Mouse (Mus musculus): ENCODE measurements at regions not wholly inside any gene's neighbourhood (a gene's known extent, or its start where the extent isn't known, plus 50 kb on each side); places are given as distances from the start of the nearest gene placed in this dataset.
A peak's percentile ranks its signal among the peaks of the same experiment; 100 is the strongest.

DNA sequence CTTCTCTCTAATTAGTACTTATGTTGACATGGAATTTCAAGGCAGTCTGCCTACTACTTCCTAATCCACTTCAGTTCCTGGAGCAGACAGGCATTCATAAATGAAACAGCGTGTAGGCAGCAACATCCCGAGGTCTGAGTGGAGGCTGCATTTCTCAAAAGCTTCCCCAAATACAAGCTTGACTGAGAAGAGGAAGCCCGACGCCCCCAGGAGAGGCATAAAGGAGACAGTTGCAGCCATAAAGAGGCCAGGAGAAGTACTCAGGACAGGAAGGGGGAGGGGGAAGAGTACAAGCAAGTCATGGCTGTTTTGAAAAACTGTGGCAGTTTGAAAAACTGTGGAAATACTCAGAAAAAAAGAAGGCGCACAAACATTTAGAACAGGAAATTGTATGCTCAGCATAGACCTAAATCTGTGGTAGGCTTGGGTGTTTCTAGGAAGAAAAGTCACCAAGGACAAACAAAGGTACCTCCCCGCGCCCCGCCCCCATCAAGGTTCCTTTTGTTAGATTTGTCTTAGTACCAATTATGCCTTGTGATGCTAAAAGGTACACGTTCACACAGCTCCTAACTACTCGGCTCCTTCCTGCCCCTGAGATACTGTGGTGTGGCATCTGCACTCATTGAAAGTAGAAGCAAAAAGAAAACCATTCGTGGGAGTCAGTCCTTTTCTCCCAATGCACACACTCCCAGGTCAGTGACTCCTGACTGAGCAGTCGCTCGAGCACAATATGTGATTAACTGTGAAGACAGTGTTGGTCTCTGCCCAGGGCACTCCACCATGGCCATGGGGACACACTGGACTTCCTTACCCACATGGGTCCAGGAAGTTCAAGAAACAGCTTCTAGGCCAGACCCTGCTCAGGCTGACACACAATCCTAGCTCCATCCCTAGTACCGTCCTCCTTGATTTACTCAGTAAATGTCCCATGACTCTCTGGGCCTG is 89.7 kb upstream of the Intu start:
- Histone ChIP-seq H3K27ac (ENCODE audit: low read length) (no peak overlapping the region), H3K4me1 (ENCODE audit: control insufficient read depth, insufficient read depth, low read length) (peaks cover 3% of the 10 kb centered on the region; the same call in 1 of the 2 replicates), H3K36me3 (ENCODE audit: control insufficient read depth, insufficient read depth) (no peaks in the 10 kb centered on the region), H3K9ac (ENCODE audit: low read length) (no peak overlapping the region), H3K9me3 (replicated peaks; ENCODE audit: control insufficient read depth, low read length) (no peaks in the 10 kb centered on the region), H3K4me2 (ENCODE audit: low read depth, low read length) (peak overlapping the region; percentile 15; the same call in 1 of the 2 replicates), H3K4me3 (ENCODE audit: low read length) (no peak overlapping the region), H3K27me3 (ENCODE audit: control insufficient read depth, insufficient read depth, low read length) (no peaks in the 10 kb centered on the region)
- 62% methylated on average over 14 of the region's 14 CpGs for WGBS
- ATAC-seq (replicated peaks; ENCODE audit: extremely low read depth, insufficient read depth, low FRiP score) = no peak

DNA sequence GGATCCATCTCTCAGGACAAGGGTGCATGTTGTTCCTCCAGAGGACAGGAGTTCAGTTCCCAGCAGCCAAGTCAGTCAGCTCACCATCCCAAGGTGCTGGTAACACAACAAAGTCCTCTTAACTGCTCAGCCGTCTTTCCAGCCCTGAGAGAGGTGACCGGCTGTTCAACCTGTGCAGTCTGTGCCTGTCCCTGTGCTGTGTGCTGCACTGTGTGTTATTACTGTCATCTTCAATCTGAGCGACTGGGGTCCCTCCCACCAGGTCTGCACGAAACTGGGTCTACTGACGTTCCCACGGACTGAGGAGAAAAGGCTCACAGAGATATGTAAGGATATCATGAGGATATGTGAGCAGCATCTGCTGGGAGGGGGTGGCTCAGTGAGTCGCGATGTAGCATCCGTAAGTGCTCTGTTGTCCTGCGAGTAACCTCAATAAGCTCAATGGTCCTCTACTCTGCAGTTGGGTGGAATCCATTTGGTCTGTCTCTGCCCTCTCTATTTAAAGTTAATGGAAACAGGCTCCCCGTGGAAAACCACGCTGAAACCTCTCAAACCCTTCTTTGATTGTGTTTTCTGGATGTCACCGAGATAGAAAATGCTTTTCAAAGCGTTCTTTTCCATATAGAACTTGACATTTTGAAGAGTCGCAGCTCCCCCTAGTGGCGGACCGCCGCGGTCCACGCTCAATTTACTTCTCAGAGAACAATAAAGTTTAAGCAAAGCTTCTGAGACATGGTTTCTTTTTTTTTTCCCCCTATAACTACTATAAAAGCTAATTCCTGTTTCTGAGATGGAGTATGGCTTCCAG is 87.1 kb upstream of the Intu start:
- 27% methylated on average over 20 of the region's 20 CpGs for WGBS
- Histone ChIP-seq H3K27ac (ENCODE audit: low read length) (no peak overlapping the region), H3K4me1 (ENCODE audit: control insufficient read depth, insufficient read depth, low read length) (peaks cover 3% of the 10 kb centered on the region; the same call in 1 of the 2 replicates), H3K4me3 (ENCODE audit: low read length) (no peak overlapping the region), H3K27me3 (ENCODE audit: control insufficient read depth, insufficient read depth, low read length) (no peaks in the 10 kb centered on the region), H3K4me2 (ENCODE audit: low read depth, low read length) (peak overlapping the region; percentile 31; the same call in 1 of the 2 replicates), H3K36me3 (ENCODE audit: control insufficient read depth, insufficient read depth) (no peaks in the 10 kb centered on the region), H3K9ac (ENCODE audit: low read length) (no peak overlapping the region), H3K9me3 (replicated peaks; ENCODE audit: control insufficient read depth, low read length) (no peaks in the 10 kb centered on the region)
- no peak for ATAC-seq (replicated peaks; ENCODE audit: extremely low read depth, insufficient read depth, low FRiP score)

DNA sequence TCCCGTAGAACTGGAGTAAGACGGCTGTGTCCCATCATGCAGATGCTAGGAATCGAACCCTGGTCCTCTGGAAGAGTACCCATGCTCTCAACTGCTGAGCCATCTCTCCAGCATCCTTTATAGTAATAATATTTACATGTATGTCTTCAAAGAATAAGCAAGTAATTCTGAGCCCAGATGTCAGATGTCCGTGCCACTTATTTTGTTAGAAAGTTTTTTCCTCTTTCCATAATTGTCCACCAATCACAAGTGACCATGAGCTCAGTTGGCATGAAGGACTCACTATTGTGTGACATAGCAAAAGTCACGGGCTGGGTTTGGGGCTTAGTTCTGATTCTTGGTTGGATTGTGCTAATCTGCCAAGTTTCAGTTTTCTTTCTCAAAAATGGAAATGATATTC is 78.1 kb upstream of the Intu start:
- Histone ChIP-seq H3K27me3 (ENCODE audit: control insufficient read depth, insufficient read depth, low read length) (no peaks in the 10 kb centered on the region), H3K4me3 (ENCODE audit: low read length) (no peak overlapping the region), H3K4me2 (ENCODE audit: low read depth, low read length) (no peak overlapping the region), H3K4me1 (ENCODE audit: control insufficient read depth, insufficient read depth, low read length) (peaks cover 10% of the 10 kb centered on the region), H3K9ac (ENCODE audit: low read length) (no peak overlapping the region), H3K9me3 (replicated peaks; ENCODE audit: control insufficient read depth, low read length) (no peaks in the 10 kb centered on the region), H3K27ac (ENCODE audit: low read length) (peak overlapping the region; percentile 78), H3K36me3 (ENCODE audit: control insufficient read depth, insufficient read depth) (no peaks in the 10 kb centered on the region)
- WGBS = 62% methylated on average over 5 of the region's 5 CpGs
- ATAC-seq (replicated peaks; ENCODE audit: extremely low read depth, insufficient read depth, low FRiP score) = no peak

DNA sequence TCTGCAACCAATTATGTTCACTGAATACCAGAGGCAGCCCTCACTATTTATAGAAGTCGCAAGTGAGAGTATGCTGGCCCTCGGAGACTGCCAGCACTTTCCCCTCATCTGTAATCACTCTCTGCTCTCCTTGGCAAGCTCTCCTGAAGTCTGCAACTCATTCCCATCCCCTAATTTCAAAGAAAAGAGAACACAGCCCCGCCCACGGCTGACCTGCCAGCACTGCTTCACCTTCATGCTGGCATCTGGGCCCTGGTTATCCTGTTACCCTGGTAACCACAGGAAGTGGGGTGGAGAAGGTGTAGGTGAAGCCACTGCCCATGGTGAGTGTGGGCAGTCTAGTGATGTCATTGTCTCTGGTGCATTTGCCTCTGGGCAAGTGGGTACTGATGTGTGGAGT is 77.5 kb upstream of the Intu start:
- peak overlapping the region; percentile 78 for H3K27ac ChIP-seq (ENCODE audit: low read length)
- no peaks in the 10 kb centered on the region for H3K36me3 ChIP-seq (ENCODE audit: control insufficient read depth, insufficient read depth)
- H3K9ac ChIP-seq (ENCODE audit: low read length) = no peak overlapping the region
- H3K4me2 ChIP-seq (ENCODE audit: low read depth, low read length) = no peak overlapping the region
- no peak overlapping the region for H3K4me3 ChIP-seq (ENCODE audit: low read length)
- H3K9me3 ChIP-seq (replicated peaks; ENCODE audit: control insufficient read depth, low read length) = no peaks in the 10 kb centered on the region
- WGBS = 16% methylated on average over 4 of the region's 4 CpGs
- H3K27me3 ChIP-seq (ENCODE audit: control insufficient read depth, insufficient read depth, low read length) = no peaks in the 10 kb centered on the region
- H3K4me1 ChIP-seq (ENCODE audit: control insufficient read depth, insufficient read depth, low read length) = peaks cover 10% of the 10 kb centered on the region
- ATAC-seq (replicated peaks; ENCODE audit: extremely low read depth, insufficient read depth, low FRiP score) = peak; percentile 83

DNA sequence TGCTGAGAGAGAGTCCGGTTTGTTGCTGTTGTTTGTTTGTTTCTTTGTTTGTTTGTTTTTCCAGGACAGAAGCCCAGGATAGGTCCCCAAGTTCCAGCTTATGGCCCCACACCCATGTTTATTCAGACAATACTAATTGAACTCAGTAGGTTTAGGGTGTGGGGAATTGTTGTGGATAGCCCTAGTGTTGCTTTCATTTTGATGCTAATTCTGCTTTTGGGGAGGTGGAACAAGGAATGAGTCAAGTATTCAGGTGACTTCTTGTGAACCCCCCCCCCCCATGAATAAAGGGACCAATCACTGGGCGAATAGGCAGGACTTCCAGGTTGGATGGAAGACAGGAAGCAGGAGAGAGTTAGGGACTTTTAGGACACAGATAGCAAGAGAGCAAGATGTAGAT is 75.0 kb upstream of the Intu start:
- H3K27ac ChIP-seq (ENCODE audit: low read length) = no peak overlapping the region
- H3K9ac ChIP-seq (ENCODE audit: low read length) = no peak overlapping the region
- peaks cover 10% of the 10 kb centered on the region for H3K4me1 ChIP-seq (ENCODE audit: control insufficient read depth, insufficient read depth, low read length)
- 80% methylated on average over 2 of the region's 2 CpGs for WGBS
- no peaks in the 10 kb centered on the region for H3K27me3 ChIP-seq (ENCODE audit: control insufficient read depth, insufficient read depth, low read length)
- no peaks in the 10 kb centered on the region for H3K9me3 ChIP-seq (replicated peaks; ENCODE audit: control insufficient read depth, low read length)
- ATAC-seq (replicated peaks; ENCODE audit: extremely low read depth, insufficient read depth, low FRiP score) = no peak
- H3K4me2 ChIP-seq (ENCODE audit: low read depth, low read length) = no peak overlapping the region
- no peak overlapping the region for H3K4me3 ChIP-seq (ENCODE audit: low read length)
- no peaks in the 10 kb centered on the region for H3K36me3 ChIP-seq (ENCODE audit: control insufficient read depth, insufficient read depth)

DNA sequence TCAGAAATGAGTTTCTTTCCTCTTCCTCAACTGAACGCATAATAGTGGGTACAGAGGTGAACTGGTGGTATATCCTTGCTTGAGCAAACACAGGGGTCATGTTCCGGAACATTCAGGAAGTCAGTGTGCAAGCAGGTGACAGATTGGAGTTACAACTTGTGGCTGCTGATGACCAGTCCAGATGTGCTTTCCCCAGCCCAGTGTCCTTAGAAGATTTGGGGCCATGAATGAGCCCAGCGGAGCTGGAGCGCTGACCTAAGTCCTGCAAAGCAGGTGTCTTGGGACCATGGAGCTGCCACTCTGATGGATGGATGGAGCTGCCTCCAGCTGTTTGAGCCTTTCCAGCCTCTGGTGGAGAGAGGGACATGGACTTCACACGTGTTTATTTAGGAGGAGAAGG is 72.6 kb upstream of the Intu start:
- Histone ChIP-seq H3K9me3 (replicated peaks; ENCODE audit: control insufficient read depth, low read length) (no peaks in the 10 kb centered on the region), H3K4me2 (ENCODE audit: low read depth, low read length) (no peak overlapping the region), H3K27me3 (ENCODE audit: control insufficient read depth, insufficient read depth, low read length) (no peaks in the 10 kb centered on the region), H3K27ac (ENCODE audit: low read length) (no peak overlapping the region), H3K9ac (ENCODE audit: low read length) (no peak overlapping the region), H3K36me3 (ENCODE audit: control insufficient read depth, insufficient read depth) (no peaks in the 10 kb centered on the region), H3K4me1 (ENCODE audit: control insufficient read depth, insufficient read depth, low read length) (peaks cover 6% of the 10 kb centered on the region), H3K4me3 (ENCODE audit: low read length) (no peak overlapping the region)
- ATAC-seq (replicated peaks; ENCODE audit: extremely low read depth, insufficient read depth, low FRiP score) = no peak
- 81% methylated on average over 5 of the region's 5 CpGs for WGBS

DNA sequence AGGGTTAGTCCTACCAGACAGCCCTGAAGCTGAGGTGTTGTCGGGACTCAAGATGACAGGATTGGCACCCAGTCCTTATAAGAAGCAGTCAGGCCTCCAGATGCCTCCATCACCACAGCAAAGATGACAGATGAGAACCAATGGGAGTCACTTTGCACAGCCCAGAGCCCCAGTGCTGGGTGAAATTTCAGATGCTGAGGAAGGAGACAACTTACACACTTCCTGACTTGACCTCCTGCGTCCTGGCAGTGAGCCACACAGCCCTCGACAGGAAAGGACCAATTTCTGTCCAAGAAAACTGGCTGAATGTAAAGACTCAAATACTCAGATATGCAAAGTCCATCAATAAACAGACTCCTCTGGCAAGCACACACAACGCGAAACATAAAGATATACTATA is 67.6 kb upstream of the Intu start:
- no peak for ATAC-seq (replicated peaks; ENCODE audit: extremely low read depth, insufficient read depth, low FRiP score)
- no peak overlapping the region for H3K4me3 ChIP-seq (ENCODE audit: low read length)
- no peaks in the 10 kb centered on the region for H3K36me3 ChIP-seq (ENCODE audit: control insufficient read depth, insufficient read depth)
- H3K9me3 ChIP-seq (replicated peaks; ENCODE audit: control insufficient read depth, low read length) = 0 out of 2 replicates have a peak, but pooled peaks cover 2% of the 10 kb centered on the region
- H3K9ac ChIP-seq (ENCODE audit: low read length) = no peak overlapping the region
- H3K27me3 ChIP-seq (ENCODE audit: control insufficient read depth, insufficient read depth, low read length) = no peaks in the 10 kb centered on the region
- WGBS = 58% methylated on average over 5 of the region's 5 CpGs
- H3K4me1 ChIP-seq (ENCODE audit: control insufficient read depth, insufficient read depth, low read length) = no peaks in the 10 kb centered on the region
- no peak overlapping the region for H3K4me2 ChIP-seq (ENCODE audit: low read depth, low read length)
- H3K27ac ChIP-seq (ENCODE audit: low read length) = no peak overlapping the region

DNA sequence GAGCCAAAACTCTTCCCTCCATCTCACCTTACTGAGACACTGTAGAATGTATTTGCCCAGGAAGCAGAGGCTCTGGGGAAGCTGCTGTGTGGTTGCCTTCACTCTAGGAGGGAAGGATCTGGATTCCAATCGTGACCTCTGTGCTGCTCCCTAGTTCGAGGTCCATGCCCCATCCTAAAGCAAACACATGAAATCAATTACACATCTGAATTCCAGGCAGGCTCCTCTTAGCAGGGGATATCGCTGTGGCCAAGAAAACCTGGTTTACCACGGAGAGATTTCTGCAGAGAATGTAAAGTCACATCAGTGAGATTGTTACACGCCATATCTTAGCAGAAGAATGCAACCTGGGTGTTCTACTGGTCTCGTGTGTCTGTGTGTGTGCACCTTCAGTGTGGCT is 61.0 kb upstream of the Intu start:
- no peak for ATAC-seq (replicated peaks; ENCODE audit: extremely low read depth, insufficient read depth, low FRiP score)
- no peak overlapping the region for H3K9ac ChIP-seq (ENCODE audit: low read length)
- no peak overlapping the region for H3K4me3 ChIP-seq (ENCODE audit: low read length)
- H3K4me1 ChIP-seq (ENCODE audit: control insufficient read depth, insufficient read depth, low read length) = no peaks in the 10 kb centered on the region
- H3K27ac ChIP-seq (ENCODE audit: low read length) = no peak overlapping the region
- no peaks in the 10 kb centered on the region for H3K36me3 ChIP-seq (ENCODE audit: control insufficient read depth, insufficient read depth)
- whole genome bisulfite sequencing = 65% methylated on average over 6 of the region's 6 CpGs
- H3K27me3 ChIP-seq (ENCODE audit: control insufficient read depth, insufficient read depth, low read length) = no peaks in the 10 kb centered on the region
- 0 out of 2 replicates have a peak, but pooled peaks cover 2% of the 10 kb centered on the region for H3K9me3 ChIP-seq (replicated peaks; ENCODE audit: control insufficient read depth, low read length)
- H3K4me2 ChIP-seq (ENCODE audit: low read depth, low read length) = no peak overlapping the region

DNA sequence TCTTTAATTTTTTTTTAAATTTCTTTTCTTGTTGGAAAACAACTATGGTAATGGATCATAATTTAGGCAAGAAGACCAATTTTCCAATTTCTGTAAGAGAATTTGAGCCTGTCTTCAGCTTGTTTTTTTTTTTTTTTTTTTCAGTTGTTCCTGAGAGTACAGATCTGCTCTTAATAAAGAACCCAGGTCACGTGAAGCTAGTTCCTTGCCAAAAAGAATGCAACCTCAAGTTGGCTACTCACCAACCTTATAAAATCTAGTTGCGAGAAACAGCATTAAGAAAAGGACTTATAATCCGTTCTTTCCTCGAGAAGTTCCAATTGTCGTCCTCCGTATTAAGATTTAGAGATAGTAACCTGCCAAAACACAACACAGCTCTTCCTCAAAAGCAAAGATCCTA is 58.3 kb upstream of the Intu start:
- Histone ChIP-seq H3K9me3 (replicated peaks; ENCODE audit: control insufficient read depth, low read length) (0 out of 2 replicates have a peak, but pooled peaks cover 2% of the 10 kb centered on the region), H3K36me3 (ENCODE audit: control insufficient read depth, insufficient read depth) (no peaks in the 10 kb centered on the region), H3K27me3 (ENCODE audit: control insufficient read depth, insufficient read depth, low read length) (no peaks in the 10 kb centered on the region), H3K27ac (ENCODE audit: low read length) (no peak overlapping the region), H3K4me1 (ENCODE audit: control insufficient read depth, insufficient read depth, low read length) (no peaks in the 10 kb centered on the region), H3K4me3 (ENCODE audit: low read length) (no peak overlapping the region), H3K9ac (ENCODE audit: low read length) (no peak overlapping the region), H3K4me2 (ENCODE audit: low read depth, low read length) (no peak overlapping the region)
- ATAC-seq (replicated peaks; ENCODE audit: extremely low read depth, insufficient read depth, low FRiP score) = no peak
- WGBS = 73% methylated on average over 6 of the region's 6 CpGs
